Mouse (Mus musculus) CD4-positive helper T cell, adult 2 months (primary cell): ENCODE measurements around the gene Pou3f1.

Experiments
- DNase-seq: peaks from one replicate; pipeline ENCODE4 v3.0.0-alpha.2; 2012; ENCODE audit warnings: low read depth, missing footprints, low spot score

Pou3f1 gene

GRCm38 (mm10) chr4:124656518-124656853 is at the start of gene Pou3f1:
TSS of gene Pou3f1 (plus strand) at chr4:124656807.
- no peak for DNase-seq

GRCm38 (mm10) chr4:124607166-124607565 is 49.4 kb upstream of the Pou3f1 start:
- DNase-seq = no peak

- DNase-seq = no peak
Observed at GRCm38 (mm10) chr4:124610066-124610465, 46.5 kb upstream of the Pou3f1 start.

- no peak for DNase-seq
Observed at GRCm38 (mm10) chr4:124610703-124611102, 45.9 kb upstream of the Pou3f1 start, which contains the start of gene 3100002H09Rik. TSS of gene 3100002H09Rik (minus strand) at chr4:124610803.

- DNase-seq = no peak
Observed at GRCm38 (mm10) chr4:124611768-124612167, 44.8 kb upstream of the Pou3f1 start.

GRCm38 (mm10) chr4:124614189-124614588 is 42.4 kb upstream of the Pou3f1 start:
- DNase-seq = no peak

- no peak for DNase-seq
Observed at GRCm38 (mm10) chr4:124615406-124615960, 41.1 kb upstream of the Pou3f1 start.

GRCm38 (mm10) chr4:124615986-124616385 is 40.6 kb upstream of the Pou3f1 start:
- DNase-seq = no peak

- no peak for DNase-seq
Observed at GRCm38 (mm10) chr4:124616636-124617035, 40.0 kb upstream of the Pou3f1 start.

GRCm38 (mm10) chr4:124618599-124618998 is 38.0 kb upstream of the Pou3f1 start:
- DNase-seq = no peak

GRCm38 (mm10) chr4:124621406-124621805 is 35.2 kb upstream of the Pou3f1 start:
- DNase-seq = no peak

- no peak for DNase-seq
Observed at GRCm38 (mm10) chr4:124622566-124622965, 34.0 kb upstream of the Pou3f1 start.

GRCm38 (mm10) chr4:124624111-124624581 is 32.5 kb upstream of the Pou3f1 start:
- DNase-seq = no peak

GRCm38 (mm10) chr4:124626836-124627235 is 29.8 kb upstream of the Pou3f1 start:
- no peak for DNase-seq

- no peak for DNase-seq
Observed at GRCm38 (mm10) chr4:124631456-124631855, 25.2 kb upstream of the Pou3f1 start.

GRCm38 (mm10) chr4:124632856-124633255 is 23.8 kb upstream of the Pou3f1 start:
- no peak for DNase-seq

- no peak for DNase-seq
Observed at GRCm38 (mm10) chr4:124633281-124633680, 23.3 kb upstream of the Pou3f1 start.

GRCm38 (mm10) chr4:124639715-124640114 is 16.9 kb upstream of the Pou3f1 start:
- DNase-seq = no peak

GRCm38 (mm10) chr4:124643859-124644258 is 12.7 kb upstream of the Pou3f1 start:
- DNase-seq = no peak

GRCm38 (mm10) chr4:124644974-124645433 is 11.6 kb upstream of the Pou3f1 start:
- DNase-seq = no peak

- no peak for DNase-seq
Observed at GRCm38 (mm10) chr4:124646591-124646990, 10.0 kb upstream of the Pou3f1 start.

- no peak for DNase-seq
Observed at GRCm38 (mm10) chr4:124647909-124648308, 8.7 kb upstream of the Pou3f1 start.

- DNase-seq = no peak
Observed at GRCm38 (mm10) chr4:124652886-124653285, 3.7 kb upstream of the Pou3f1 start.
